12 mouse cellular contexts compared by ENCODE assay signal in the genomic region with DNA sequence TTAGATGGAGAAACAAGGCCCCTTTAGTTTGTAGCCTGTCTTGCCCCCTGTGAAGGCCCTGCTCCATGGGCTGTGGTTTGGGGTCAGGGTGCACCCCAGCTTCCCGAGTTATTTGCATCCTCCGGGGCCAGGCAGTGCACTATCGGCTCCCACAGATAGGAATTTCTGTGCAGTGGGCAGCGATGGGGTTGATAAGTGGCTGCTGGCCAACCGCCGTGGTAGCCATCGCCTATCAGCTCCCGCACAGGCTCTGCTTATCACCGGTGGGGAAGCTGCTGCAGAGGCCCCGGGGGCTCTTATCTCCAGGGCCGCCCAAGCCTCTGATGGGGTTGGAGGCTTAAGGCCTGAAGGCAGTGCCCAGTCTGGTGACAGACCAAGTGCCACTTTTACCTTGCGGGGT. TPM values are rescaled to one million over a fixed set of nuclear protein-coding genes. Genes with fewer than 3 reads are reported as not detected.
DNase-seq lines count a peak whose midpoint lies in the region; ATAC-seq and TF ChIP-seq lines count a peak whose summit lies in the region.
"Had no signal": no experiment of that assay in that cellular context is flagged by ENCODE, and none has a peak within 500 bp of the region (broad histone marks: within the 10 kb centered on the region; RNA-seq: fewer than 3 reads in every experiment).

No protein-coding gene starts in this region.

- no peak overlapping the region for H3K4me2 ChIP-seq in hindbrain, embryonic 13.5 days
- H3K4me2 ChIP-seq in hindbrain, embryonic 12.5 days (replicated peaks): no peak overlapping the region
- H3K4me2 ChIP-seq in liver, postnatal 0 days (ENCODE audit: low read depth, low read length): peak overlapping the region; percentile 68
- H3K4me2 ChIP-seq in forebrain, embryonic 15.5 days (replicated peaks): no peak overlapping the region

- H3K4me3 ChIP-seq in hindbrain, embryonic 13.5 days: no peak overlapping the region
- H3K4me3 ChIP-seq in hindbrain, embryonic 12.5 days: no peak overlapping the region
- peak overlapping the region; percentile 51 for H3K4me3 ChIP-seq in erythroblast, embryonic 14.5 days (replicated peaks)
- peak overlapping the region; percentile 13; the same call in 1 of the 2 replicates for H3K4me3 ChIP-seq in liver, postnatal 0 days (ENCODE audit: low read depth, low read length)
- no peak overlapping the region for H3K4me3 ChIP-seq in forebrain, embryonic 15.5 days

- peaks cover 33% of the 10 kb centered on the region for H3K4me1 ChIP-seq in hindbrain, embryonic 13.5 days (replicated peaks)
- peaks cover 20% of the 10 kb centered on the region for H3K4me1 ChIP-seq in hindbrain, embryonic 12.5 days
- peaks cover 100% of the 10 kb centered on the region for H3K4me1 ChIP-seq in erythroblast, embryonic 14.5 days (ENCODE audit: control insufficient read depth)
- peaks cover 99% of the 10 kb centered on the region for H3K4me1 ChIP-seq in liver, postnatal 0 days (ENCODE audit: insufficient read depth)
- peaks cover 9% of the 10 kb centered on the region for H3K4me1 ChIP-seq in forebrain, embryonic 15.5 days

- WGBS in hindbrain, embryonic 13.5 days: 80% methylated on average over 12 of the region's 12 CpGs
- 79% methylated on average over 12 of the region's 12 CpGs for WGBS in hindbrain, embryonic 12.5 days
- 29% methylated on average over 12 of the region's 12 CpGs for WGBS in liver, postnatal 0 days (ENCODE audit: insufficient replicate concordance)
- WGBS in forebrain, embryonic 15.5 days: 87% methylated on average over 12 of the region's 12 CpGs

- H3K27ac ChIP-seq in hindbrain, embryonic 13.5 days: no peak overlapping the region
- no peak overlapping the region for H3K27ac ChIP-seq in hindbrain, embryonic 12.5 days
- H3K27ac ChIP-seq in liver, postnatal 0 days (ENCODE audit: low read depth): peak overlapping the region; percentile 78
- no peak overlapping the region for H3K27ac ChIP-seq in forebrain, embryonic 15.5 days (replicated peaks)

- H3K36me3 ChIP-seq in hindbrain, embryonic 13.5 days: no peaks in the 10 kb centered on the region; the same call in 1 of the 2 replicates
- H3K36me3 ChIP-seq in hindbrain, embryonic 12.5 days: no peaks in the 10 kb centered on the region
- H3K36me3 ChIP-seq in erythroblast, embryonic 14.5 days (ENCODE audit: control insufficient read depth): peaks cover 100% of the 10 kb centered on the region
- H3K36me3 ChIP-seq in liver, postnatal 0 days (replicated peaks; ENCODE audit: insufficient read depth, low read length): peaks cover 82% of the 10 kb centered on the region
- no peaks in the 10 kb centered on the region for H3K36me3 ChIP-seq in forebrain, embryonic 15.5 days

- TF ChIP-seq CTCF in liver, postnatal 0 days (IDR thresholded peaks at IDR 0.05; ENCODE audit: low read depth): 0 out of 2 replicates have a peak, but pooled peaks have one; percentile 3

- TF ChIP-seq EP300 in liver, postnatal 0 days (IDR thresholded peaks at IDR 0.05; ENCODE audit: low read depth): peak; percentile 100

- ATAC-seq in hindbrain, embryonic 13.5 days (ENCODE audit: low FRiP score): no peak
- ATAC-seq in hindbrain, embryonic 12.5 days (ENCODE audit: low FRiP score): no peak
- ATAC-seq in liver, postnatal 0 days: peak; percentile 77
- ATAC-seq in forebrain, embryonic 15.5 days (replicated peaks): no peak
- ATAC-seq: forebrain, embryonic 16.5 days had no signal

- DNase-seq in MEL-GATA-1-ER (ENCODE audit: extremely low read depth, low read depth): peak; percentile 75
- peak; percentile 87 for DNase-seq in liver, postnatal 0 days
- no peak for DNase-seq in urinary bladder, adult 18-20 months (ENCODE audit: low spot score in 2 of 2)
- DNase-seq in frontal cortex, postnatal 25 days (ENCODE audit: low spot score in 2 of 2): no peak
- DNase-seq: kidney, adult 2 months; lung, postnatal 14 days had no signal

- 0 out of 2 replicates have a peak overlapping the region, but pooled peaks have one; percentile 5 for H3K9ac ChIP-seq in hindbrain, embryonic 13.5 days
- no peak overlapping the region for H3K9ac ChIP-seq in hindbrain, embryonic 12.5 days
- H3K9ac ChIP-seq in liver, postnatal 0 days (replicated peaks): peak overlapping the region; percentile 42; the same call in 1 of the 2 replicates
- H3K9ac ChIP-seq in forebrain, embryonic 15.5 days (replicated peaks): no peak overlapping the region

- H3K9me3 ChIP-seq in hindbrain, embryonic 13.5 days: no peaks in the 10 kb centered on the region
- no peaks in the 10 kb centered on the region for H3K9me3 ChIP-seq in hindbrain, embryonic 12.5 days (replicated peaks)
- H3K9me3 ChIP-seq in erythroblast, embryonic 14.5 days (ENCODE audit: control insufficient read depth, low read length): no peaks in the 10 kb centered on the region
- no peaks in the 10 kb centered on the region for H3K9me3 ChIP-seq in liver, postnatal 0 days (ENCODE audit: low read length)
- no peaks in the 10 kb centered on the region for H3K9me3 ChIP-seq in forebrain, embryonic 15.5 days

- H3K27me3 ChIP-seq in hindbrain, embryonic 13.5 days: peaks cover 6% of the 10 kb centered on the region; the same call in 1 of the 2 replicates
- no peaks in the 10 kb centered on the region for H3K27me3 ChIP-seq in hindbrain, embryonic 12.5 days
- no peaks in the 10 kb centered on the region for H3K27me3 ChIP-seq in erythroblast, embryonic 14.5 days (ENCODE audit: control insufficient read depth)
- no peaks in the 10 kb centered on the region for H3K27me3 ChIP-seq in liver, postnatal 0 days (ENCODE audit: insufficient read depth, low read length)
- no peaks in the 10 kb centered on the region for H3K27me3 ChIP-seq in forebrain, embryonic 15.5 days
- H3K27me3 ChIP-seq: CH12.LX had no signal

RNA-seq across cellular contexts. Expression of a gene that starts 27.3 kb away (rescaled TPM):
- 1.4 and 1.5 TPM in 2 replicates for polyA plus RNA-seq in hindbrain, embryonic 13.5 days (2015; fragmentation: Nextera tagmentation; extraction: Ambion mirVana)
- 2.5 and 3.3 TPM in 2 replicates for polyA plus RNA-seq in hindbrain, embryonic 12.5 days (2016; fragmentation: Nextera tagmentation; extraction: Ambion mirVana)
- 331 and 361 TPM in 2 replicates for polyA plus RNA-seq in erythroblast, embryonic 14.5 days (2012)
- 5.7 and 6.9 TPM in 2 replicates for polyA plus RNA-seq in liver, postnatal 0 days (2015; fragmentation: Nextera tagmentation; extraction: Ambion mirVana)
- 0.89 and 0.92 TPM in 2 replicates for polyA plus RNA-seq in forebrain, embryonic 15.5 days (2015; fragmentation: Nextera tagmentation; extraction: Ambion mirVana)

RNA-seq across cellular contexts. Expression of a gene that starts 51.3 kb away (rescaled TPM):
- not detected in 2 replicates for polyA plus RNA-seq in hindbrain, embryonic 13.5 days (2015; fragmentation: Nextera tagmentation; extraction: Ambion mirVana)
- not detected in 2 replicates for polyA plus RNA-seq in hindbrain, embryonic 12.5 days (2016; fragmentation: Nextera tagmentation; extraction: Ambion mirVana)
- polyA plus RNA-seq in erythroblast, embryonic 14.5 days (2012): not detected in 2 replicates
- not detected in 2 replicates for polyA plus RNA-seq in liver, postnatal 0 days (2015; fragmentation: Nextera tagmentation; extraction: Ambion mirVana)
- not detected in 2 replicates for polyA plus RNA-seq in forebrain, embryonic 15.5 days (2015; fragmentation: Nextera tagmentation; extraction: Ambion mirVana)
- polyA plus RNA-seq: forebrain, embryonic 16.5 days had no signal

Comparison
In these comparisons a context has a peak if more than half of its experiments do, and no peak if none do; other contexts are left out.
1. H3K9ac ChIP-seq: peak in hindbrain, embryonic 13.5 days (single experiment) and liver, postnatal 0 days (single experiment); none in hindbrain, embryonic 12.5 days (single experiment) and forebrain, embryonic 15.5 days (single experiment).
2. H3K4me3 ChIP-seq: peak in erythroblast, embryonic 14.5 days (single experiment) and liver, postnatal 0 days (single experiment); none in hindbrain, embryonic 13.5 days (single experiment), hindbrain, embryonic 12.5 days (single experiment) and forebrain, embryonic 15.5 days (single experiment).
3. DNase-seq: peak in MEL-GATA-1-ER (single experiment) and liver, postnatal 0 days (single experiment); none in urinary bladder, adult 18-20 months (0 of 2) and frontal cortex, postnatal 25 days (0 of 2).
4. RNA of a gene that starts 27.3 kb away (polyA plus RNA-seq): 331 to 361 TPM in erythroblast, embryonic 14.5 days; 5.7 to 6.9 TPM in liver, postnatal 0 days, 2.5 to 3.3 TPM in hindbrain, embryonic 12.5 days, 1.4 to 1.5 TPM in hindbrain, embryonic 13.5 days and 0.89 to 0.92 TPM in forebrain, embryonic 15.5 days; every median in the first group is over 10 times any median in the second.